Mouse (Mus musculus) olfactory bulb, adult 2 months (tissue): Measurements from ENCODE around the gene Akap7.

Experiments used
- CTCF ChIP-seq: fragments of 200-500 bp; IDR thresholded peaks from 2 replicates; pipeline ENCODE4 v1.5.1; 2012; ENCODE audit warnings: low read depth, mild to moderate bottlenecking, low read length, moderate library complexity; ENCODE audit not compliant: insufficient read depth
- POLR2A ChIP-seq: fragments of 200-500 bp; IDR thresholded peaks from 2 replicates; pipeline ENCODE4 v1.6.1; 2012; ENCODE audit warnings: mild to moderate bottlenecking, low read depth, low read length, moderate library complexity; ENCODE audit not compliant: insufficient read depth

- TF ChIP-seq CTCF (no peak), POLR2A (no peak)
These were observed 156.4 kb downstream of the Akap7 start for GRCm38 (mm10) chr10:25151172-25151800.
